Mouse (Mus musculus) lung, postnatal 36 days (tissue): ENCODE measurements around the gene Fkbp2.

Experiments
- DNase-seq: peaks from one replicate; pipeline ENCODE4 v3.0.0; 2022; ENCODE audit warnings: mixed read lengths

The Fkbp2 gene

DNA sequence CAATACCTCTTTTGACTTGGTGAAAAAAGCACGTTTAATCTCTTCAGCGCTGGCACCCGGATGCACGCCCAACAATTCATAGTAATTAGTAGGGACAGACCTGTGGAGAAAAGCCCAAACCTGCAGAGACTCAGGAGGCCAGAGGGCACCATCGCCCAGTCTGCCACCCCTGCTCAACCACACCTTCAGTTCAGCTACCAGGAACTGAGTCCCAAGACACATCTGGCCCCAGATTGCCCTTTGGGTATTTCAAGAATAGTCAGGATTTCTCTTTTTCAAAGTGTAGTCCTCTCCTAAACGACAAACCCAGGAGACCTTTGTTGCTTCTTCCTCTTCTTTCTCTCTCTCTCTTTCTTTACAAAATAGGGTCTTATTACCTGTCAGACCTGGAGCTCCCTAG is 10.4 kb upstream of the Fkbp2 start:
- DNase-seq, result no peak

DNA sequence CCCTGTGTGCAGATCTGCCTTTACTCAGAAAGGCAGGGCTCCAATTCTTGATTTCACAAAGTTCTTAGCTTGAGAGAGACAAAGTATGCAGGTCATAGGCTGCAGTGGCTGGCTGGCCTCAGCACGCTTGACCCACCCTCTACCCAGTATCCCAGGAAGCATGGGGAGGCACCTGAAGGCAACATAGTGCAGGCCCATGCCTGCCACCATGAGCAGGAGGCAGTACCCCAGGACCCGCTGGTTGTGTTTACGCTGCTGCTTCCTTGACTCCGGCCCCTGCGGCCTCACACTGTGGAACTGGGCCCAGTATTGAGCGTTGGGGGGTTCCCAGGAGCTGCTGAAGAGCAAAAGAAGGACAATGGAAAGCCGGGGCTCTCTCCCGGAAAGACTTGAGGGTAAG is 8.9 kb upstream of the Fkbp2 start:
- no peak for DNase-seq

DNA sequence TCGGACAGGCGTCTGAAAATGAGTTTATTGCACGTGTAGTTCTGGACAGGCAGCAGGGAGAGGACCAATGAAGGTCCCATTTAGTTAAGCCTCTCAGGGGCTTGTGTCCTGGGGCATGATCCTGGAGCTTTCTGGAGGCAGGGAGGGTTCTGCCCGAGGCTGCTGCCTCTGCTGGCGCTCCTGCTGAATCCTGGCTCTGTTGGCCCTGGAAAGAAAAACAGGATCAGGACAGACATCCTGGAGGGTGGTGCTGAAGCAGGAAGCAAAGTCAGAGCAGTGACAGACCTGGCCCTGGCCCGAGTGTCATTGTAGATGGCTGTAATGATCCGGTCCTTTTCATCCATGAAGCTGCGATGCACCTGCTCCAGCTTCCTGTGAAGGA is 7.6 kb upstream of the Fkbp2 start:
- no peak for DNase-seq

DNA sequence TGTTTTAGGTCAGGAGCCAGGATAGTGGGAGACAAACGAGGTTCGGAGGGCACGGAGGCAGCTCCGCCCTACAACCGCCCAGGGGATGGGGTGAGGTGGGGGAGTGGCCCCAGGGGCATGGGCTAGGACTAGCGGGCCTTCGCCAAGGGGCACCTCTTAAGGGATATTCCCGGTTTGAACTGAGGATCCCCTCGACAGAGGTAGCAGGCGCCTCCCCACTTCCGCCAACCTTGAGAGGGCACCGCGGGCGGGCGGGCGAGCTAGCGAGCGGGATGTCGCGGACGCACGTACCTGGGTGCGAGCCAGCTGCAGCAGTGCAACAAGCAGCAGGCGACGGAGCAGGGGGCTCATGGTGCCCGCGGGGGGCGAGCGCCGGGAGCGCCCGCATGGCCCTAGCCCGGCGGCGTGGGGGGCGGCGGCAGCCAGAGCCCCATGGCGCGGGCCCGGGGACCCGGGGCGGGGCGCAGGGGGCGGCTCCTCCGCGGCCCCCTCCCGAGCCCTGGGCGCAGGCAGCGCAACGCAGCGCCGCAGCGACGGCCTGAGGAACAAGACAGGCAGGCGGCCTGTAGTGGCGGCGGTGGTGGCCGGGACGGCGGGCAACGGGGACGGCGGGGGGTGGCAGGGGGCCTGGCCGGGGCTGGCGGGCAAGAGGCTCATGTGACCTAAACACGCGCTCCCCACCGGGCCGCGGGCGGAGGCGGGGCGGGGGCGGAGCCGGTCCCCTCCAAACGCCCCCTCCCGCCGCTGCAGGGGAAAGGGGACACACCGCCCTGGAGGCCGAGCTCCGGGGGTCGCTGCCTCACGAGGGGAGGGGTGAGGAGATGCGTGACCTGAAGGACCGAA is 7.0 kb upstream of the Fkbp2 start, which contains the start of gene Vegfb:
TSS of gene Vegfb (minus strand) at position 591 of the 843 bp plus-strand sequence.
- peak; percentile 55 for DNase-seq

- DNase-seq, result no peak
These were observed 5.8 kb upstream of the Fkbp2 start for GRCm38 (mm10) chr19:6985951-6986708.

- no peak for DNase-seq
These were observed 5.0 kb upstream of the Fkbp2 start for GRCm38 (mm10) chr19:6985300-6985699.

- DNase-seq, result no peak
These were observed 3.3 kb upstream of the Fkbp2 start for GRCm38 (mm10) chr19:6983621-6984020.

DNA sequence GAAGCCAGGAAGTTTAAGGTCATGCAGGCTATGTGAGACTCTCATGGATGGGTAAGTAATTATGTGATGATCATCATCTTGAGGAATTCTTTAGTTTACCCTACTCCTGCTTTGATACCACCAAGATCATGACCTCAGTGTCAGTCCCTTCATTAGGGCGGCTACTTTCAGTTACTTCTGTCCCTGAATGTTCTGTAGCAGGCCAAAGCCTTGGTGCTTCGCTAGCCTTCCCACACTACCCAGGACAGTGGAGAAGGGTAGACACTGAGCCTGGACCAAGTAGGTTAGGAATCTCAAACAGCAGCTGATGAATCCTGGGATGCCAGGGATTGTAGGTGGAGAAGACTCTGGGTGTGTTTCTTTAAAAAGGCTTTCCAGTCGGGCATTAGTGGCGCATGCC is 1.2 kb upstream of the Fkbp2 start:
- no peak for DNase-seq

DNA sequence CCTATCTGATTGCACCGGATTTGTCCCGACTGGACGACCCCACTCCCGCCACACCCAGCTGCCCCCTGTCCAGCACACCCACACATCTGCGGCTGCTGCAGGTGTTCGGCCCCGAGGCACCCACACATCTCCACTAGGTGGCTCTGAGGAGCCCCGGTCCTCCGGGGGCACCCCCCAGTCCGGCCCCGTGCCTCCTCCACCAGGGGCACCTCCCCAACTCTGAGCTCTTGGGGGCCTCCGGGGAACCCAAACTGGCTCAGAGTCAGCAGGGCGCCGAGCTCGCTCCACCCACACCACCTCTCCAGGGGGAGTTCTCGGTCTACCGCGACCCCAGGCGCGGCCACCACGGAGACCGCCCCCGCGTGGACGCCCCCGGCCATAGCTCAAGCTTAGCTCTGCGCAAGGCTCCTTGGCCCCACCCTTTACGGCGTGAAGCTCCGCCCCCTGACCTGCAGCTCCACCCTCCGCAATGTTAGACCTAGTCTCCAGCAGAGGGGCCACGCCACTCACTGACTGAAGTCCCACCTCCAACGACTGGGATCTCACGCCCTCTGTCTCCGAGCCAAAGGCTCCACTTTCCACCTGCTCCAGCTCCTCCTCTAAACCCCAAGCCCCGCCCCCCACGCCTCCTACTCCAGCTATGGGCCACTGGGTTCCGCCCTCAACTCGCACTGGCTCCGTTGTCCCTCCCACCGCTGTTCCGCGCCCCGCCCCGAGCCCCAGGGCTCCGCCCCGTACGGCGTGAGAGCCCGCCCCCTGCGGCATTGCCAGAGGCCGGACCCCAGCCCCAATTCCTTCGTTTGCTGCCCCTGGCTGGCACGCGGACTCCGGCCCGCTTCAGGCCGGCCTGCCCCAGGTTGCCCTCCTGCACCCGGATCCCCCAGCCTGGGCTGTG is 568 bp downstream of the Fkbp2 start:
- DNase-seq, result peak; percentile 100

DNA sequence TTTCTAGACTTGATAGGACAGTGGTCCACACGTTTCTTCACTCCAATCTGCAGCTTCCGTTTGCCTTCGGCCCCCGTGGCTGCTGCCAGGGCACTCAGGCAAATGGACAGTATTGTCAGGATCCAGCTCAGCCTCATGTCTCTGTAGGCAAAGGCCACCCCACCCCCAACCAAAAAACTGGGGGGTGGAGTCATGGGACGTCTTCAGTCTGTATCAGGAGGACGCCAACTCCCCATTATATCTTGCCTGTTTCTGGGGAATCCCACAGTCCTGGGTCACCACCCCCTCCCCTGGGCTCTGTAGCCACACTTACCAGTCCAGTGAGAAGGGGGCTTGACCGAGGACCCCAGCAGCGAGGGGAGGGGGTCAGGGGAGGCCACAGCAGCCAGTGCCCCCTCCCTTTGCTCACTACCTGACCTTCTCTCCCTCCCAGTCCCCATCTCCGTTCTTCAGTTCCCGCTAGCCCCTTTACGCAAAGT is 1.3 kb downstream of the Fkbp2 start:
- no peak for DNase-seq

- DNase-seq, result no peak
These were observed 1.7 kb downstream of the Fkbp2 start for GRCm38 (mm10) chr19:6978639-6978974.

GRCm38 (mm10) chr19:6977759-6978638 is 2.3 kb downstream of the Fkbp2 start:
- DNase-seq, result no peak

DNA sequence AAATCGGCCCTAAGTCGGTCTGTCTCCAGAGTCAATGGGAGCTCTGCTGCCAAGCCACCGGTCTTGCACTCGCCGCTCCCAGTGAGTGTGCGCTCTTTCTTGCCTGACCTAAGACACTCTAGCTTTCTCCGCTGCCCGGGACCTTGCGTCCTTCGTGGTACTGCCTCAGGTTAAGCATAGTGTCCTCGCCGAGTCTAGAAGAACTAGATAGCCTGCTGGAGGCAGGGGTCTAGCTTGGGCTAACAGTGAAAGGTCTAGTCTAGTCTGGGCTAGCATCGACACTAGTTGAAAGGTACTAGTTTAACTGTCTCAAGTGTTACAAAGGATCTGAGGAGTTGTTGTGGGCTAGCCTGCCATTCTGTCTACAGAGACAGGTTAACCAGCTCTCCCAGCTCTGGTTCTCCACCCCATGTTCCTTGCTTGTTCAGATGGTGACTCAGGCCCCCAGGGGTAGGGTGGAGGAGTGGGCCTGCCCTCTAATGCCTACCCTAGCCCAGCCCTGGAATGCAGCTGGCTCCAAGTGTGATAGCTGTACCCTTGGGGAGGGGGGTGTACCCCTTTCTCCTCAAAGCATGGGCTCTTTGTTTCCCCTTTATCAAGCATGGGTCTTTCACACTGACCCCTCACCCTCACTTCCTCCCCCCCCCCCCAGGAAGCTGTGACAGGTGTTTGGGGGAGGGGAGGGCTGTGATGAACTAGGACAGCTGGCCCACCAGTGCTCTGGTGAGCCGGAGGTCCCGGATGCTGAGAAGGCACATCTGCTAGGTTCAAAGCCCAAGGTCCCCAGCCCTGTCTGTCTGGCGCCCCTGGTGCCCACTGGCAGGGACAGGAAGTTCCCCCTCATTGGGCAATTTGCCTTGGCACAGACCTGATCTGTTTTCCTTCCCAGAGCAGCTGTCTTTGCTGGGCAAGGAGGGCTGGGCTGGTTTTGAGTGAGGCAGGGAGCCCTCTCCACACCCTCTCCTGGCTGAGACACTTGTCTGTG is 4.5 kb downstream of the Fkbp2 start, which contains the start of gene Plcb3:
TSS of gene Plcb3 (minus strand) at position 934 of the 985 bp plus-strand sequence.
- peak; percentile 77 for DNase-seq

GRCm38 (mm10) chr19:6974211-6975205 is 5.8 kb downstream of the Fkbp2 start, which contains the start of gene Ppp1r14b:
TSS of gene Ppp1r14b (plus strand) at chr19:6974968.
- peak; percentile 87 for DNase-seq

DNA sequence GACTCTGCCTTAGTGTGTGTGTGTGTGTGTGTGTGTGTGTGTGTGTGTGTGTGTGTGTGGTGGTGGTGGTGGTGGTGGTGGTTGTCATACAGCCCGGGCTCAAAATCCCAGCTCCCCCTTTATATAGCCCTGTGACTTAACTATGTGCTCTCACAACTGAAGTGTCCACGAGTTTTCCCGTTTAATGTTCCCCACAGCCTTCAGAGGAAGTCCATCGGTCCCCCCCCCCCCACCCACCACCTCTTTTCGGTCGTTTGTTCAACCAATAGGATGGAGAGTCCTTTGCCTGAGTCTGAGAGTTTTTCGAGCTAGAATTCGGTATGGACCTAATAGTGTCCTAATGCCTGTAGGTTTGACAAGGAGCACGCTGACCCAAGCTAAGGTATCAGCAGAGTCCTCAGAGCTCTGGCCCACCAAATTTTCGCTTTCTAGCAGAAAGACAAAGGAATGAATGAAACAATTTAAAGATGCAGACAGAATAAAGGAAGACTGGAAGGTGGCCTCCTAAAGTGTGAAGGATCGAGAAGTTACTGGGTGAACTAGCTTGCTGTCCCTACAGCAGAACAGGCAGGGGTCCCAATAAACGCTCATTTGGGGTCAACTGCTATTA is 6.6 kb downstream of the Fkbp2 start:
- no peak for DNase-seq

GRCm38 (mm10) chr19:6972247-6972917 is 7.9 kb downstream of the Fkbp2 start:
- no peak for DNase-seq

- no peak for DNase-seq
These were observed 8.7 kb downstream of the Fkbp2 start for GRCm38 (mm10) chr19:6971644-6972043.

DNA sequence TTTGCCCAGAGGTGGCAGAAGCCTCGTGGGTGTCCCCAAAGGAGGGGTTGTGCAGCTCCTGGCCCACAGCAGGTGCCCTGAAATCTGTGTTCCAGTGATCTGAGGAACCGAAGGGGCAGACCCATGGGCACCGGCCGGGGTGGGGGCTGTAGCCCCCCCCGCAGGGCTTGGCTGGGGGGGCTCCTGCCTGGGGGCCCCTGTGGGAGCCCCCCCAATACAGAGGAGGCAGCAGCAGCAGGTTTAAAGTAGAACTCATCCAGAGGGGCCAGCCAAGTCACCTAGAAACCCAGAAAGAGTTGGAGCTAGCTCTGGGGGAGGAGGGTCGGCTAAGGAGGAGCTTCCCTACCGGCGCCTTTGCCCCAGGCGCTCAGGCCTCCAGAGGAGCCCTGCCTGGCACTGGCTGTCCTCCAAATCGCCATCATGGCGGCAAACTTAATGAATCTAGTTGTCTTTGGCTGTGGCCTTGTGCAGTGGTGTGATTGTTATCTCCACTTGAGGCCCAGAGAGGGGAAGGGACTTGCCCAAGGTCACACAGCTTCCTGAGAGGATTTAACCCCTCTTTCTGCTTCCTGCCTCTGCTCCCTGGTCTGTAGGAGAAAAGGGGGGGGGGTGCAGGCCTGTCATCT is 9.7 kb downstream of the Fkbp2 start:
- DNase-seq, result no peak
